Mouse (Mus musculus) left cerebral cortex, adult 9 months (tissue): ENCODE results near the gene Aldh1l2.

Source experiments
- DNase-seq, 2 experiments: peaks; one replicate each; pipeline ENCODE4 v3.0.0; 2022; ENCODE audit warnings: low spot score in 2 of 2

The Aldh1l2 gene

DNA sequence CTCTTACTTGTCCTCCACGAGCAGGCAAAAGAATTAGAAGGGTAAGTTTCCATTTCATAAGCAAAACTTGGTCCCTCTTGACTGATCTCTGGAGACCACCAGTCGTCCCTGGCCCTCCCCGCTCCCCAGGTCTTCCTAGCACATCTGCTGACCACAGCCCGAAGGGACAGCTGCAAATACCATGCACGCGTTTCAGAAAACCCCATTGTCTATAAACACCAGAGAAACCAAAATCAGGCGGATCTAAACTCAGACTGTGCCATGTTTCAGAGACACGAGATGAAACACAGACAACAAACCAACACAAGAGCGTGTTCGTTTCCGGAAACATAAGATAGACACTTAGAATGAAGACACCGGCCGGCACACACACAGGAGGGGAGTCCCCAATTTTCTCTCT lies 58.7 kb downstream of the Aldh1l2 start:
- no peak for DNase-seq

DNA sequence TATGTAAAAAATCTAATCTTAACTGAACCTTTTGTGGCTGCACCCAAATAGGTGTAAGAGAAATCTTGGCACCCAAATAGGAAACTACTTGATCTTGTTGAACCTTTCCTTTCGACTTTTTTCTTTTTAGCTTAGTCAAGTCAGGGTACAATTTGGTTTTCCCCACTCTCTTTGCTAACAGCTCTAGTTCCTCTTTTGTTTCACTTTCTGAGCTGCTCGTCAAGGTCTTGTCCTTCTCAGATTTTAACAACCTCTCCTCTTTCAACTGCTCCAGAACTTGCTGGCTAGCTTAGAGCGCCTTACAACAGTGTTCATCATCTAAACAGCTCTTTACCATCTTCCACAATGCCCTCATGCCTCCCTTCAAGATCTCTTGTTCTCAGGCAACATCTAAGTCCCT lies 76.4 kb downstream of the Aldh1l2 start:
- DNase-seq, result no peak

DNA sequence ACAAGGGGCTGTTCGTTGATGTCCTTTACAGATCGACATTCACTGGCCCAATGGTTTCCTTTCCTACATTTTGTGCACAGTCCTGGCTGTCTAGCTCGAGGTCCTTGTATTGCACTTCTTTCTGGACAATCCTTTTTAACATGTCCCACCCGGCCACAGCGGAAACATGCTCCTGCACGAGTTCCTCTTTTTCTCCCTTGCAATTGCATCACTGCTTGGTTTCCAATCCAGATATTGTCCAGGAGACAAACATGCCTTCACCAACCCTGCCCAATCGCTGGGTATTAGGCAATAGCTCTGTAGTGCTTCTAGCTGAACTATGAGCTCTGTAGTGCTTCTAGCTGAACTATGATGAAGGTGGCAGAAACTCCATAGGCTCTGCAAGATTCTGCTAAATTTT lies 85.4 kb downstream of the Aldh1l2 start:
- no peak for DNase-seq
